In genomic region chr6:98003114-98003513, GRCm38 (mm10) we compare ENCODE assay signal across 7 mouse cellular contexts.
DNase-seq lines count a peak whose midpoint lies in the region; TF ChIP-seq lines count a peak whose summit lies in the region.

No protein-coding gene starts in this region.

- no peaks in the 10 kb centered on the region for H3K27me3 ChIP-seq in cerebellum, adult 2 months (ENCODE audit: control insufficient read depth, insufficient read depth, low read length)

- H3K4me3 ChIP-seq in layer of hippocampus, adult 2 months: no peak overlapping the region
- no peak overlapping the region for H3K4me3 ChIP-seq in cerebellum, adult 2 months (replicated peaks; ENCODE audit: insufficient read depth, low read depth, low read length)

- peak; percentile 35 to 67 for DNase-seq in layer of hippocampus, adult 2 months (ENCODE audit: low spot score in 2 of 2)
- DNase-seq in layer of hippocampus, postnatal 25 days (ENCODE audit: extremely low spot score in 1 of 2, low spot score in 1 of 2): no peak
- DNase-seq in MEL-GATA-1-ER (ENCODE audit: extremely low read depth, low read depth): peak; percentile 38
- peak in 1 of 2 experiments; percentile 48 for DNase-seq in cerebellum, adult 2 months
- peak; percentile 59 for DNase-seq in induced T-regulatory cell, adult 2 months (ENCODE audit: low read depth)
- DNase-seq in telencephalon, adult 2 months (ENCODE audit: low read depth, low spot score): peak; percentile 68
- no peak for DNase-seq in urinary bladder, adult 2 months (ENCODE audit: low spot score)

- no peak overlapping the region for H3K27ac ChIP-seq in layer of hippocampus, adult 2 months
- H3K27ac ChIP-seq in cerebellum, adult 2 months (ENCODE audit: insufficient read depth, low read length): no peak overlapping the region

- TF ChIP-seq CTCF in layer of hippocampus, adult 2 months (conservative IDR thresholded peaks at IDR 0.05): peak; percentile 85
- peak; percentile 29; the same call in 1 of the 2 replicates for TF ChIP-seq CTCF in cerebellum, adult 2 months (IDR thresholded peaks at IDR 0.05; ENCODE audit: borderline replicate concordance, insufficient read depth, low read depth, low read length)

- 21% methylated on average over 3 of the region's 3 CpGs for WGBS in cerebellum, adult 2 months

- H3K4me1 ChIP-seq in cerebellum, adult 2 months (ENCODE audit: control insufficient read depth, insufficient read depth, low read length): no peaks in the 10 kb centered on the region

- TF ChIP-seq POLR2A in cerebellum, adult 2 months (IDR thresholded peaks at IDR 0.05; ENCODE audit: borderline replicate concordance, insufficient read depth, low read length): no peak

Comparison
In these comparisons a context has a peak if more than half of its experiments do, and no peak if none do; other contexts are left out.
1. DNase-seq: peak in layer of hippocampus, adult 2 months (2 of 2), MEL-GATA-1-ER (single experiment), induced T-regulatory cell, adult 2 months (single experiment) and telencephalon, adult 2 months (single experiment); none in layer of hippocampus, postnatal 25 days (0 of 2) and urinary bladder, adult 2 months (single experiment).